Mouse (Mus musculus): Measurements from ENCODE around the gene Creb1. TPM values are rescaled to one million over a fixed set of nuclear protein-coding genes. Genes with fewer than 3 reads are reported as not detected.

Creb1 gene
- polyA plus RNA-seq, 1 experiment from 2014 or later = 47.9 TPM

DNA sequence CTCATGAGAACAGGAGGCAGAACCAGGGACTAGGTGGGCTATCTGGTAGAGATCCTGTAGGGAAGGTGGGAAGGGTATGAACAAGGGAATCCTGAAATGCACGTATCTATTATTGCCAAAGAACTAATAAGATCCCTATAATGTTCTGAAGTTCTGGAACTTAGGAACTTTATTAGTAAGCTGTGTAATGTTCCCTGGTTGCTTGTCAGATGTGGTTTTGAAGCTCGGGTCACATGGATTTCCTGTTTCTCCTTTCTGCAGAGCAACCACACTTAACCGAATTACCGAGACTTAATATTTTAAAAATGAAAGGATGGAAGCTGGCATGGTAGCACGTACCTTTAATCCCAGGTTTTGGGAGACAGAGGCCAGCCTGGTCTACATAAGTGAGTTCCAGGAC, 70.9 kb downstream of the Creb1 start:
- ATAC-seq (ENCODE audit: low FRiP score, low TSS enrichment) = no peak
- Histone ChIP-seq H3K4me2 (replicated peaks; ENCODE audit: low read depth, low read length) (no peak overlapping the region), H3K4me3 (ENCODE audit: low read length) (no peak overlapping the region), H3K9me3 (ENCODE audit: control insufficient read depth, low read length) (no peaks in the 10 kb centered on the region), H3K9ac (ENCODE audit: low read depth, low read length) (no peak overlapping the region), H3K36me3 (ENCODE audit: control insufficient read depth, insufficient read depth, low read length) (peaks cover 18% of the 10 kb centered on the region; the same call in 1 of the 2 replicates), H3K4me1 (ENCODE audit: control insufficient read depth, insufficient read depth, low read length) (0 out of 2 replicates have a peak, but pooled peaks cover 3% of the 10 kb centered on the region), H3K27me3 (ENCODE audit: control insufficient read depth, insufficient read depth, low read length) (no peaks in the 10 kb centered on the region), H3K27ac (ENCODE audit: low read depth, low read length) (no peak overlapping the region)
- WGBS = 95% methylated on average over 5 of the region's 5 CpGs

DNA sequence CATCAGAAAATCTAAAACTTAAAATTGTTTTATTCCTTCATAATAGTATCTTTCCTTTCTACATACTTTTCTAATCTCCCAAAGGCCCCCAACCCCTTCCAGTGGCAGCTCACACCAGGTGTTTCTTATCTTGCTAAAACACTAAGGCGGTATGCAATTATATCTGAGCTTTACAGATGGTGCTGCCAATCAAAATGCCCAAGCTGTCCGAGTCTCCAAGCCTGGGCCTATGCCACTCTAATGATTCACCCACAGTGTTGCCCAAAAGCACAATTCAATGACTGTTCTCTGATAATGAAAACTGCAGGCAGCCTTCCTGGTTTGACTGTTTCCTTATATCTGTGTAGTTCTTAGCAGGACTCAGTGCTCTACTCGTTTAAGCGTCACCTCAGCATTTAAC, 76.7 kb downstream of the Creb1 start:
- Histone ChIP-seq H3K27me3 (ENCODE audit: control insufficient read depth, insufficient read depth, low read length) (no peaks in the 10 kb centered on the region), H3K4me3 (ENCODE audit: low read length) (no peak overlapping the region), H3K4me2 (replicated peaks; ENCODE audit: low read depth, low read length) (no peak overlapping the region), H3K9ac (ENCODE audit: low read depth, low read length) (no peak overlapping the region), H3K4me1 (ENCODE audit: control insufficient read depth, insufficient read depth, low read length) (no peaks in the 10 kb centered on the region), H3K36me3 (ENCODE audit: control insufficient read depth, insufficient read depth, low read length) (peaks cover 28% of the 10 kb centered on the region; the same call in 1 of the 2 replicates), H3K27ac (ENCODE audit: low read depth, low read length) (no peak overlapping the region), H3K9me3 (ENCODE audit: control insufficient read depth, low read length) (no peaks in the 10 kb centered on the region)
- no peak for ATAC-seq (ENCODE audit: low FRiP score, low TSS enrichment)
- whole genome bisulfite sequencing = 79% methylated on average over 4 of the region's 4 CpGs

DNA sequence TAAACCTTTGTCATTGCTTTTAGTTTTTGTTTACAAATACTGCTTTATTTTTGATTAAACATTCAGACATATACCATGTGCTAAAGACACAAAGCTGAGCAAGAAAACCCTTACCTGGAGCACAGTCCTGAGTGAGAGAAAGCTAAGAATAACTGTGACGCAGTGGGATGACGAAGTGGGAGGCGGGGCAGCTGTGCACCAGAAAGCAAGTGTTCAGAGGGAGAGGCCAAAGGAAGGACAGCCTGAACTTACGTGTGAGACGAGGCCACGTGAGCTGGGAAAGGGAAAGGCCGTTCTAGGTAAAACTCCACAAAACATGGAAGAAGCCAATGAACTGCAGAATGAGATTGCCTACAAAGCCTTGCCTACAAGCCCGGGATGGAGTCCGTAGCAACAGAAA, 77.5 kb downstream of the Creb1 start:
- H3K36me3 ChIP-seq (ENCODE audit: control insufficient read depth, insufficient read depth, low read length) = peaks cover 25% of the 10 kb centered on the region; the same call in 1 of the 2 replicates
- H3K9ac ChIP-seq (ENCODE audit: low read depth, low read length) = no peak overlapping the region
- H3K9me3 ChIP-seq (ENCODE audit: control insufficient read depth, low read length) = no peaks in the 10 kb centered on the region
- no peaks in the 10 kb centered on the region for H3K4me1 ChIP-seq (ENCODE audit: control insufficient read depth, insufficient read depth, low read length)
- ATAC-seq (ENCODE audit: low FRiP score, low TSS enrichment) = no peak
- 82% methylated on average over 9 of the region's 9 CpGs for WGBS
- no peaks in the 10 kb centered on the region for H3K27me3 ChIP-seq (ENCODE audit: control insufficient read depth, insufficient read depth, low read length)
- no peak overlapping the region for H3K4me3 ChIP-seq (ENCODE audit: low read length)
- no peak overlapping the region for H3K27ac ChIP-seq (ENCODE audit: low read depth, low read length)
- no peak overlapping the region for H3K4me2 ChIP-seq (replicated peaks; ENCODE audit: low read depth, low read length)

DNA sequence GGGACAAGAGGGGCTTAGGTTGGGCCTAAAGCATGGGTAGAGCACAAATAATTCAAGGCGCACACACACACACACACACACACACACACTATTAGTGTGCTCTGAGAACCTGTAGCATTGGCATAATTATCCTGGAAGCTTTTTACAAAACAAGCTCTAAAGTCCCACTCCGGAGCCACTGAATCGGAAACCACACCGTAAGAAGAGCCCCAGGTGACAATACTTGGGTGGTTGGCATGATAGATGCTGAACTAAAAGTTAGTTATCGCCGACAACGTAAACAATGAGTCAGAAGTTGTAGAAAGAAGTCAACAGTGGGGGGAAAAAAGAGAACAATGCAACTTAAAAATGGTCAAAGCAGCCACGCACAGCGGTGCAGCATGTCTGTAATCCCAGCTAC, 81.9 kb downstream of the Creb1 start:
- peaks cover 9% of the 10 kb centered on the region; the same call in 1 of the 2 replicates for H3K36me3 ChIP-seq (ENCODE audit: control insufficient read depth, insufficient read depth, low read length)
- H3K9ac ChIP-seq (ENCODE audit: low read depth, low read length) = no peak overlapping the region
- H3K27ac ChIP-seq (ENCODE audit: low read depth, low read length) = no peak overlapping the region
- peaks cover 8% of the 10 kb centered on the region for H3K4me1 ChIP-seq (ENCODE audit: control insufficient read depth, insufficient read depth, low read length)
- H3K4me2 ChIP-seq (replicated peaks; ENCODE audit: low read depth, low read length) = no peak overlapping the region
- ATAC-seq (ENCODE audit: low FRiP score, low TSS enrichment) = no peak
- H3K9me3 ChIP-seq (ENCODE audit: control insufficient read depth, low read length) = no peaks in the 10 kb centered on the region
- 93% methylated on average over 9 of the region's 9 CpGs for WGBS
- H3K4me3 ChIP-seq (ENCODE audit: low read length) = no peak overlapping the region
- no peaks in the 10 kb centered on the region for H3K27me3 ChIP-seq (ENCODE audit: control insufficient read depth, insufficient read depth, low read length)

DNA sequence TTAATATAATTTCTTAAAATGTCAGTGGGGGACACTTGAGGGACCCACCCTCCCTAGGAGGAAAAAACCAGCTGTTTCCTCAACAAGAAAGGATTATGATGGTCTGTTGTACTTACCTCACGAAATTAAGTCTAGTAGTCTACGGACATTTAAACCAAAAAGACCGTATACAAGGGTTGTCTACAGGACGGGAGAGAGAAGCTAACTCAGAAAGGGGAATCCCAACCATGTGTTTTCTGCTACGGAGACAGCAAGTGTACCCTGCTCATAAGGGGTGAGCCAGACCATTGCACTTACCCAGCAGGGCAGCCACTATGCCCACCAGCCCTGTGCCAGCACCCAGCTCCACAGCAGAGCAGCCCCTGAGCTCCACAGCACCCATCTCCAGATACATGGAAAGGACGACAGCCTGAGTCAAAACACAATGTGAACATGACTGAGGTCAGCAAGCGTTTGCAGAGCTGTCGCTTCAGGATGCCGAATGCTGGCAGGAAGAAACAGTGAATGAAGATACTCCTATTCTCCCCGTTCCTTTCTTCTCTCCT, 82.4 kb downstream of the Creb1 start:
- Histone ChIP-seq H3K27me3 (ENCODE audit: control insufficient read depth, insufficient read depth, low read length) (no peaks in the 10 kb centered on the region), H3K36me3 (ENCODE audit: control insufficient read depth, insufficient read depth, low read length) (peaks cover 5% of the 10 kb centered on the region; the same call in 1 of the 2 replicates), H3K27ac (ENCODE audit: low read depth, low read length) (no peak overlapping the region), H3K9ac (ENCODE audit: low read depth, low read length) (no peak overlapping the region), H3K9me3 (ENCODE audit: control insufficient read depth, low read length) (no peaks in the 10 kb centered on the region), H3K4me1 (ENCODE audit: control insufficient read depth, insufficient read depth, low read length) (peaks cover 8% of the 10 kb centered on the region), H3K4me3 (ENCODE audit: low read length) (no peak overlapping the region), H3K4me2 (replicated peaks; ENCODE audit: low read depth, low read length) (no peak overlapping the region)
- 86% methylated on average over 10 of the region's 10 CpGs for WGBS
- ATAC-seq (ENCODE audit: low FRiP score, low TSS enrichment) = no peak

DNA sequence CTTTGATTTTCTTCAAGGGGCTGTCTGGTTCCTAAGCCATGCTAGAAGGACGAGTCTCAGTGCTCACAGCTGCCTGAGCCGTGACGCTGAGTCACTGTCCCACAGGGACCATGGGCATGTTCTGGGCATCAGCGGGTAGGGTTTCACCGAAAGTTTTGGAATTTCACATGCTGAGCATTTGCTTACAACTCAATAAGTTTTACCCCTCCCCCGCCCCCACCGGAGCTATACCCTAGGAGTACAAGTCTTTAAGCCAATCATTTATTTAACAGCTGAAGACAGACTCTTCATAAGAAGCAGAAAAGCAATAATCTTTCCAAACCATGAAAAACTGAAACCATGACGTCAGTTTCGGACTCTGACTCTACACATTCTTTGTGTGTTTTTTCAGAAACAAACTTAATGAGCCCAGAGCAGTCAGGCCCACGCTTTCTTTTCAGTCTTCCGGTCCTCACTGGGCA, 83.1 kb downstream of the Creb1 start:
- no peak for ATAC-seq (ENCODE audit: low FRiP score, low TSS enrichment)
- Histone ChIP-seq H3K4me3 (ENCODE audit: low read length) (no peak overlapping the region), H3K9me3 (ENCODE audit: control insufficient read depth, low read length) (no peaks in the 10 kb centered on the region), H3K27me3 (ENCODE audit: control insufficient read depth, insufficient read depth, low read length) (no peaks in the 10 kb centered on the region), H3K36me3 (ENCODE audit: control insufficient read depth, insufficient read depth, low read length) (peaks cover 5% of the 10 kb centered on the region; the same call in 1 of the 2 replicates), H3K27ac (ENCODE audit: low read depth, low read length) (no peak overlapping the region), H3K4me2 (replicated peaks; ENCODE audit: low read depth, low read length) (no peak overlapping the region), H3K4me1 (ENCODE audit: control insufficient read depth, insufficient read depth, low read length) (peaks cover 8% of the 10 kb centered on the region), H3K9ac (ENCODE audit: low read depth, low read length) (no peak overlapping the region)
- WGBS = 79% methylated on average over 11 of the region's 11 CpGs

DNA sequence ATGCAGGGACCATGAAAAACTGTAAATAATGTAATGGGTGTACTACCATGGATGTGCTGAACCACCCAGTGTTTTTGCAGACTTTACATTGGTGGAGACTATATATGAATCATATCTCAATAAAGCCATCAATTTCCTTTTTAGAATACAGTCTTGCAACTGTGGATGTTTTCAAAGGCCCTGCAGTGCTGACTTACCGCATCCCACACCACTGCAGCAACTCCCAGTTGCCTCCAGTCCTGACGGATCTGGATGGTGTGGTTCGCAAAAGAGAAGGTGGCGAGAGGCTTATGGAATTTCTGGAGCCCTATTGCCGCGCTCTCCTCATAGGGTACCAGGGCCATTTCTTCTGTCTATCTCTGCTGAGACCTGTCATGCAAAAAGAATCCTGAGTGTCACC, 83.6 kb downstream of the Creb1 start:
- Histone ChIP-seq H3K27ac (ENCODE audit: low read depth, low read length) (no peak overlapping the region), H3K27me3 (ENCODE audit: control insufficient read depth, insufficient read depth, low read length) (no peaks in the 10 kb centered on the region), H3K4me1 (ENCODE audit: control insufficient read depth, insufficient read depth, low read length) (peaks cover 8% of the 10 kb centered on the region), H3K36me3 (ENCODE audit: control insufficient read depth, insufficient read depth, low read length) (peaks cover 5% of the 10 kb centered on the region; the same call in 1 of the 2 replicates), H3K4me3 (ENCODE audit: low read length) (peak overlapping the region; percentile 83; the same call in 1 of the 2 replicates), H3K9ac (ENCODE audit: low read depth, low read length) (peak overlapping the region; percentile 92; the same call in 1 of the 2 replicates), H3K9me3 (ENCODE audit: control insufficient read depth, low read length) (no peaks in the 10 kb centered on the region), H3K4me2 (replicated peaks; ENCODE audit: low read depth, low read length) (peak overlapping the region; percentile 78)
- 72% methylated on average over 6 of the region's 6 CpGs for WGBS
- ATAC-seq (ENCODE audit: low FRiP score, low TSS enrichment) = no peak

DNA sequence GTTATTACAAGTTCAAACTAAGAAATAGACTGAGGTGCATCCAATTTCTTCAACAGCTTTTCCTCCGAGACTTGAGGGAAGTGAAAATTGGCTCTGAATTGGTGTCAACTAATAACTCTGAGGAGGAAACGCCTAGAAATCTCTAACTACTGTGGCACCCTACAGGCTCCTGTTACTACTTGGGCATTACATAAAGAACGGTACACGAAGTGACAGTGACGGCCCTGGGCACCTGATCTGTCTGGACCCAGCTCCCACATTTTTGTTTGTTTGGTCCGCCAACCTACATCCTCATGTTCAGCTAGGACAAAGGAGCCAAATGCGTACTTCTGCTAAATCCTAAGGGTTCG, 84.1 kb downstream of the Creb1 start:
- H3K9ac ChIP-seq (ENCODE audit: low read depth, low read length) = peak overlapping the region; percentile 92
- peak overlapping the region; percentile 83 for H3K4me3 ChIP-seq (ENCODE audit: low read length)
- H3K4me2 ChIP-seq (replicated peaks; ENCODE audit: low read depth, low read length) = peak overlapping the region; percentile 78
- no peaks in the 10 kb centered on the region for H3K9me3 ChIP-seq (ENCODE audit: control insufficient read depth, low read length)
- H3K36me3 ChIP-seq (ENCODE audit: control insufficient read depth, insufficient read depth, low read length) = peaks cover 5% of the 10 kb centered on the region; the same call in 1 of the 2 replicates
- no peaks in the 10 kb centered on the region for H3K27me3 ChIP-seq (ENCODE audit: control insufficient read depth, insufficient read depth, low read length)
- 3% methylated on average over 8 of the region's 8 CpGs for WGBS
- peak overlapping the region; percentile 97; the same call in 1 of the 2 replicates for H3K27ac ChIP-seq (ENCODE audit: low read depth, low read length)
- peaks cover 8% of the 10 kb centered on the region for H3K4me1 ChIP-seq (ENCODE audit: control insufficient read depth, insufficient read depth, low read length)
- no peak for ATAC-seq (ENCODE audit: low FRiP score, low TSS enrichment)

DNA sequence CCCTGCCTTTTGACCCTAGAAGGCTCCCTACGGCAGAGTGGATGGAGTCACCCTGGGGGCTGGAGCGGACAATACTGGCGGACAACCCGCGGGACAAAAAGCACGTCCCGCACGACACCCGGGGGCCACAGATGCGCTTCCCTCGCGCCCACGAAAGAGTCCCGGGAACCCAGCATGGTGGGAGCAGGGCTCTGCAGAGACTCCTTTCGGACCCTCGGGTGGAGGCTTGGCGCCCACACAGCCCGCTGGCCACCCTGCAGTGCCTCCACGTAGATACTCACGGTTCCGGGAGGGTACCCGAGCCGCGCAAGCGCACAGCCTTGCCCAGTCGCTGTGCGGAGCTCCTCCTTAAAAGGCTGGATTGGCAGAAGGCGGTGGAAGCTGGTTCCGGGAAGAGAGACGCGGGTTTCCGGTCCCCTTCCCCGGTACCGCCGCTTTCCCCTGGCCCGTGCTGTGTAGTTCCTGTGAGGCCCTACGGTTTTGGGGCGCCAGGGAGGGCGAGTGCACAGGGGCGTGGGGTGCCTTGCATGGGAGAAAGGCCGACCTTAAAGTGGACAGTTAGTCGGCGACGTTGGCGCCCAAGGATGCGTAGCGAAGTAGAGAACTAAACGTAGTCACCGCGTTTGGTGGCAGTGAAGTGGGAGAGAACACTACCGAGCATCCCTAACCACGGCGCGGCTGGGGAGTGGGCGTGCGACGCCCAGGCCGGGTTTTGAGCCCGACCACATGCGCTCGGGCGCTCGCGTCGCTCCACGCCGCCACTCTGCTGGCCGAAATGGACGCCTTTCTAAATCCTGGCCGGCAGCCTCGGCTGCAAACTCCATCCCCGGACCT, 84.7 kb downstream of the Creb1 start, which contains the start of gene Mettl21a:
TSS of gene Mettl21a (minus strand) at position 362 of the 834 bp plus-strand sequence.
- under 1% methylated on average over 71 of the region's 72 CpGs for WGBS
- peak within 1 kb of the TSS; percentile 97 for H3K27ac ChIP-seq (ENCODE audit: low read depth, low read length)
- peak within 1 kb of the TSS; percentile 92 for H3K9ac ChIP-seq (ENCODE audit: low read depth, low read length)
- H3K4me1 ChIP-seq (ENCODE audit: control insufficient read depth, insufficient read depth, low read length) = peaks cover 8% of the 10 kb centered on the region
- H3K36me3 ChIP-seq (ENCODE audit: control insufficient read depth, insufficient read depth, low read length) = peaks cover 5% of the 10 kb centered on the region; the same call in 1 of the 2 replicates
- peak within 1 kb of the TSS; percentile 78 for H3K4me2 ChIP-seq (replicated peaks; ENCODE audit: low read depth, low read length)
- H3K4me3 ChIP-seq (ENCODE audit: low read length) = peak within 1 kb of the TSS; percentile 83
- H3K9me3 ChIP-seq (ENCODE audit: control insufficient read depth, low read length) = no peaks in the 10 kb centered on the region
- peak; percentile 94 for ATAC-seq (ENCODE audit: low FRiP score, low TSS enrichment)
- no peaks in the 10 kb centered on the region for H3K27me3 ChIP-seq (ENCODE audit: control insufficient read depth, insufficient read depth, low read length)

All from kidney, embryonic 14.5 days (tissue).